Mouse (Mus musculus): ENCODE results near the gene Specc1l. TPM values are rescaled to one million over a fixed set of nuclear protein-coding genes. Genes with fewer than 3 reads are reported as not detected.
A peak's percentile ranks its signal among the peaks of the same experiment; 100 is the strongest.

Gene Specc1l
- total RNA-seq (2021), result 10 to 100 TPM; 36.9 to 49.4 TPM

DNA sequence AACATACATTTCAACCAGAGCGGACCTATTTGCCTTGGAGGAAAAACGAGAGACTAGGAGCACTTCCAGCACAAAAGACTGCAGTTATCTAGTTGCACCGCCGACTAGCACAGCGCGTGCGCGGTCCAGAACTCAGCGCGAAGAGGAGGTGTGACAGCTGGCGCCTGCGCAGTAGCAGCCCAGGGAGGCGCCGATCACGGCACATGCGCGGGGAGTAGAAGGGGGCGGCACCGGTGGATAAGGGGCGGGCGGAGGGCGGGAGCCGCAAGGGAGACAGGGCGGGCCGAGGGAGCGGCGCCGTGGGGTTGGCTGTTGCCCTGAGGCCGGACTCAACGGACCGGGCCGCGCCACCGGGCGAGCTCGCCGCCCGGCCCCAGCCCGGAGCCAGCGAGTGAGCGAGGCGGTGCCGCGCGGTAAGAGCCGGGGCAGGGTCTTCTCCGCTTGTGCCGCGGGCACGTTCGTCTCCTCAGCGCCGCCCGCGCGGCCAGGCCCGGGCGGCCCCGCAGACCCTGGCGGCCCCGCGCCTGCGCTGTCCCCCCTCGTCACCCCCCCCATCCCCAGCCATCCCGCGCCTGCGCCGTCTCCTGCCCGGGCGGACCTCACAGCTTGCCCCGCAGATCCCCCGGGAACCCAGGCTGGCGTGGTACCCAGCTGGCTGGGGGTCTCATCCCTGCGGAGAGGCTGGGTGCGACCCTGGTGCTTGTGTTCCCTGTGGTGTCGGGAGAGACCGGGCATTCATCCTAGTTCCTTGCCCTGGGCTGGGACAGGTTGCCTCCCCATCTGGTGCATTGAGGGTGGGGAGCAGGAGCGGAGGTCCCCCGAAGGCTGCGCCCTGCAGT lies at the start of gene Specc1l:
TSS of gene Specc1l (plus strand) at position 267 of the 839 bp plus-strand sequence.
- DNase-seq, result peak; percentile 97
- intact Hi-C loops (cut with DNase I), result no loop called here

GRCm38 (mm10) chr10:75165825-75166481 lies 45.9 kb upstream of the Specc1l start:
- DNase-seq, result no peak
- intact Hi-C loops (cut with DNase I), result no loop called here

GRCm38 (mm10) chr10:75166601-75167000 lies 45.3 kb upstream of the Specc1l start:
- intact Hi-C loops (cut with DNase I), result no loop called here
- DNase-seq, result no peak

GRCm38 (mm10) chr10:75170207-75170850 lies 41.5 kb upstream of the Specc1l start:
- intact Hi-C loops (cut with DNase I), result no loop called here
- DNase-seq, result peak; percentile 71 to 72

GRCm38 (mm10) chr10:75173056-75173455 lies 38.8 kb upstream of the Specc1l start:
- intact Hi-C loops (cut with DNase I), result no loop called here
- DNase-seq, result no peak

DNA sequence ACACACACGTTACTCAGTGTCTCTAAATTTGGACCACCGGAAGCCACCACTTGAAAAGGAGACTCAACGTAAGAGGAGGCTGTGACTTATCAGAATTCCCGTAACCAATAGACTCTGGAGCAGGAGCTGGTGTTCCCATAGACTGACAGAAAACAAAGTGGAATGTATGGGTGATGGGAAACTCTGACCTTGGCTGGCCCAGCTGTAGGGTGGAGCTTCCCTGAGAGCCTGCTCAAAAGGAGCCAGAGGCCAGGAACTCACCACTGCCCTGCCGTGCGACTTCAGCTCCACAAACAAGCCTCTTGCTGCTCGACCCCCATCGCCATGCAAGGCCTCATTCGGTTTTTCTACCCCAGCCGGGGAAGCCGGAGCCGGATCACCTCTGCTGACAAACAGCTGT lies 38.2 kb upstream of the Specc1l start:
- intact Hi-C loops (cut with DNase I), result no loop called here
- DNase-seq, result peak; percentile 46 to 50

GRCm38 (mm10) chr10:75176494-75176893 lies 35.4 kb upstream of the Specc1l start:
- intact Hi-C loops (cut with DNase I), result no loop called here
- no peak for DNase-seq

DNA sequence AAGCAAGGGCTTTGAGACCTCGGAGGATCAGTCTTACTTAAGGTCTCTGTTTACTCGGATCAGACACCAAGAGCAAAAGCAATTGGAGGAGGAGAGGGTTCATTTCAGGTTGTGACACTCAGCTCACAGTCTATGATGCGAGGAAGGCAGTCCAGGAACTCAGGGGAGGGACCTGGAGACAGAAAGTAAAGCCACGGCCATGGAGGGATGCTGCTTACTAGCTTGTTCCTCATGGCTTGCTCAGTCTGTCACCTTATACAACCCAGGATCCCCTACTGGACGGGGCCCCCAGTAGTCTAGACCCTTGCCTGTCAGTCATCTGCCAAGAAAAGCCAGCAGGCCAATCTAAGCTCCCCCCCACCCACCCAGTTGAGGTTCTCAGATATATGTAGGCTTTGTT lies 33.0 kb upstream of the Specc1l start:
- intact Hi-C loops (cut with DNase I), result no loop called here
- DNase-seq, result no peak

GRCm38 (mm10) chr10:75182151-75182774 lies 29.6 kb upstream of the Specc1l start:
- peak; percentile 83 to 86 for DNase-seq
- intact Hi-C loops (cut with DNase I), result loop anchor here (1.0 to 2.0 kb wide), 4 partner anchors 69 to 304 kb away; no protein-coding TSS in a partner anchor

- intact Hi-C loops (cut with DNase I), result no loop called here
- no peak for DNase-seq
Observed at GRCm38 (mm10) chr10:75184826-75185225, 27.0 kb upstream of the Specc1l start.

DNA sequence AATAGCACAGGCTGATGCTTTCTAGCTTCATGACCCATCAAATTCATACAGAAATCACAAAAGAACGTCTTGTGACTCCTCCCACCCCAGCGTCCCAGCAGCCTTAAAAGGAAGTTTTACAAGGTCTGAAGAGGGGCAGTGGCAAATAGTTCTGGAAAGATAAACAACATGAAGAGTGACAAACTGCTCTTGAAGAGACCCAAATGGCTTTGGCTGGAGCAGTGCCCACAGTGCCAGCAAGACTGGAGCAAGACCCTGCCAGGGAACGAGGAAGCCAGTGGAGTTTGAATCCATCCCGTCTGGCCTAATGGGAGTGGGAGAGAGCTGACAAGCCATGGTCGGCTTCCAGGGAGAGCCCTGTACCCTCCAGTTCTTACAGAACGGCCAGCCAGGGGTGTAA lies 25.3 kb upstream of the Specc1l start:
- intact Hi-C loops (cut with DNase I), result no loop called here

GRCm38 (mm10) chr10:75187366-75188056 lies 24.4 kb upstream of the Specc1l start:
- DNase-seq, result no peak
- intact Hi-C loops (cut with DNase I), result no loop called here

More for the DNA sequence above, 25.3 kb upstream of the Specc1l start:
- no peak for DNase-seq

- intact Hi-C loops (cut with DNase I), result no loop called here
- no peak for DNase-seq
Observed at GRCm38 (mm10) chr10:75191647-75192046, 20.2 kb upstream of the Specc1l start.

- intact Hi-C loops (cut with DNase I), result no loop called here
- DNase-seq, result no peak
Observed at GRCm38 (mm10) chr10:75197817-75198216, 14.1 kb upstream of the Specc1l start.

DNA sequence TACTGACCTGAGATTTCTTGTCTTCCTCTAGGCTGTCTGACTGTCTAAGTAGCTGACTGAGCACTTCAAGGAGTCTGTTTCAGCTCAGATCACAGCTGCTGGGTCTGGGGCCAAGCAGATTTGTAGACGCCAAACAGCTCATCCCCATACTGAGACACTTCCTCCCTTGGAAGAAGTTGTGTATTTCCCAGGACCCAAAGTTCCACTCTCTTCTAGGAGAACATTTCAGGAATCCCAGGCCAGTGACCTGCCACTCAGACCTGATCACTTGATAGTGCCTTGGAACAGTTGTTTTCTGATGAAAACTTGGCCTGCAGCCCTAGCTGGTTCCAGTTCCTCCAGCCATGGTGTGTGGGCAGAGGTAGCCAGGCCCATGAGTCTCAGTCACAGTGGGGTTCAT lies 11.1 kb upstream of the Specc1l start:
- intact Hi-C loops (cut with DNase I), result no loop called here
- DNase-seq, result peak in 1 of 2 experiments; percentile 37

DNA sequence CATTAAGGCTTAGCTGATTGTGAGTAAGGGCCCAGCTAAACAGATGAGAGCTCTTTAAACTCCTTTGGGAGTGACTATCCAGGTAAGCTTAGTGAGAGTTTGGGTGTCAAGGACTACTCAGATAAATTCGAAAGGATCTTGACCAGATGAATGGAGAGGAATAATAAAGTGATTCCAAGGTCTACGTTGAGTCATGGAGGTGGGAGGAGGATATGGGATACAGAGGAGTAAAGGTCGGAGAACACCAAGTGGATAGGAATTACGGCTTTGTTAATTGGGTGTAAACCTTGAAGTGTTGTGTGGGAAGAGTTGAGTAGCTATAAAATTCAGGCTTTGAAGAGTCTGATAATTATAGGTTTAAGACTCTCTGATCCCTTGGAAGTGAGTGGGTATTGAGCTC lies 5.7 kb upstream of the Specc1l start:
- intact Hi-C loops (cut with DNase I), result no loop called here
- no peak for DNase-seq

DNA sequence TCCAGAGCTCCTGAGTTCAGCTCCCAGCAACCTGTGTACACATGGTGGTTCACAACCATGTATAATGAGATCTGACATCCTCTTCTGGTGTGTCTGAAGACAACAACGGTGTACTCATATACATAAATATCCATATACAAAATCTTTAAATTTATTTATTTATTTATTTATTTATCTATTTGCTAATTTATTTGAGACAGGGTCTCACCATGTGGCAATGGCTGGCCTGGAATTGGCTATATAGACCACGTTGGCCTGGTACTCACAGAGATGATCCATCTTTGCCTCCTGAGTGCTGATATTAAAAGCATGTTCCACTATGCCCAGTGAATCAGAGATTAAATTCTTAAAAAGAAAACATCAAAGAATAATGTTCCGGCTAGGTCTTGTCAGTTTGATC lies 1.0 kb upstream of the Specc1l start:
- intact Hi-C loops (cut with DNase I), result no loop called here
- DNase-seq, result no peak

- intact Hi-C loops (cut with DNase I), result no loop called here
- DNase-seq, result peak in 1 of 2 experiments; percentile 32
Observed at GRCm38 (mm10) chr10:75212981-75213380, 1.1 kb downstream of the Specc1l start.

DNA sequence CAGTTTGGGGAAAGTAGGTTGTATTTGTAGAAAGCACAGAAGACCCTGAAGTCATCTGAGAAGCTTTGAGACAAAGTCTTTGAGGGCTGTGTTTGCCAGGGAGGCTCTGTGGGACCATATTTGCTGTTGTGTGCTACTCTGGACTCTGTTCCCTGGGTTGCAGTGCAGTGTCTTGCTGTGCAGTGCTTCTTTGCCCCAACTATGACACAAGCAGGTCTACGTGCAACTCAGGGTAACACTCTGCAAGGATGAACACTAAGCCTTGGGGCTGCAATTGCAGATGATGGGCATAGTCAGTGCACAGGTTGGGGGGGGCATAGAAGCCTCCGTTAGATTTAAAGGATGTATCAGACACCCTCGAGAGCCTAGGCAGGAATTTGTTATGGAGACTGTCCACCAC lies 8.8 kb downstream of the Specc1l start:
- intact Hi-C loops (cut with DNase I), result no loop called here

DNA sequence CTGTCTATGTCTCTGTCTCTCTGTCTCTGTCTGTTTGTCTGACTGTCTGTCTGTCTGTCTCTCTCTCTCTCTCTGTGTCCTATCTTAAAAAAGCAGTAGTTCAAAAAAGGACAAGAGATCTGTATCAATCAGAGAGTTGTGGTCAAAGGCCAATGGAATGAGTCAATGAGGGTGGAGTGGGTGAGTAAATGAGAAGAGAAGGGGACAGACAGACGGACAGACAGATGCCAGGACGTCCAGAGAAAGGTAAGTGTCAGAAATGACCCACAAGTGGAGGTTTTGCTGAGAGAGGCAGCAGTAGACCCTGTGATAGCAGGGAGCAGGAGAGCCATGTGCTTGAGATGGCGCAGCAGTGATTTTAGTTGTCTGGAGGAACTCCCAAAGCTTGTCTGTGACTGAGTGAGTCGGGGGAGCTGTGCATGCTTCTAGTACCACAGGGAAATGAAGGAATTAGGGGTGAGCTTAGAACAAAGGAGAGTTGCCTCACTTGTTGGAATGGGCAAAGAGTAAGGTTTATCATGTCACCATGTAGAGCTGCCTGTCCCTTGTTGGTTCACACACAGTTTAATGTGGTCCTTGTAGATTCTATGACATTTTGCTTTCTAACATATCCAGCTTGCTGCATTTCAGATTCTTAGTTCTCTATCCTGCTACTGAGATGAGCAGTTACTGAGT lies 10.2 kb downstream of the Specc1l start:
- intact Hi-C loops (cut with DNase I), result no loop called here
- no peak for DNase-seq

More for the DNA sequence above, 8.8 kb downstream of the Specc1l start:
- no peak for DNase-seq

Measured in heart, postnatal 10 days (tissue).